Mouse (Mus musculus) cerebellum, adult (tissue): ENCODE results near the gene Astl.

Experiments
- ATAC-seq: cut with Nextera tagmentation; 2 replicates; pipeline ENCODE4 v1.9.2; 2017; ENCODE audit warnings: mild to moderate bottlenecking, moderate library complexity, mixed read lengths; ENCODE audit not compliant: insufficient number of reproducible peaks, low FRiP score, low TSS enrichment

Gene Astl

GRCm38 (mm10) chr2:127362459-127363281 lies 24.2 kb downstream of the Astl start, which contains the start of gene Adra2b:
Gene Adra2b, plus strand, starts transcription at chr2:127363208.
- ATAC-seq: peak; percentile 72

DNA sequence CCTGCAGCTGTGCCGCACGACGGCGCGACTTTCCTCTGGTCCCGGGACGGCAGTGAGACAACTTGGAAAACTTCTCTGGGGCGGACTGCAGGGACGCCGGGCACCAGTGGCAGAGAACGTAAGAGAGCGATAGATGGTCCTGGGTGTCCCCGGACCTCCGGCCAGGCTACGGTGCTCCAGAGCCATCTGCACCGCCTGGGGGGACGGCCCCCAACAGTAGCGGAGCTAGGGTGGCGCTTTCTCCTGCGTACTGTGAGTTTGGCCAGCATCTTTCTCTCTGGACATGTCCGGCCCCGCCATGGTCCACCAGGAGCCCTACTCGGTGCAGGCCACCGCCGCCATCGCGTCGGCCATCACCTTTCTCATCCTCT lies 24.8 kb downstream of the Astl start:
- no peak for ATAC-seq

DNA sequence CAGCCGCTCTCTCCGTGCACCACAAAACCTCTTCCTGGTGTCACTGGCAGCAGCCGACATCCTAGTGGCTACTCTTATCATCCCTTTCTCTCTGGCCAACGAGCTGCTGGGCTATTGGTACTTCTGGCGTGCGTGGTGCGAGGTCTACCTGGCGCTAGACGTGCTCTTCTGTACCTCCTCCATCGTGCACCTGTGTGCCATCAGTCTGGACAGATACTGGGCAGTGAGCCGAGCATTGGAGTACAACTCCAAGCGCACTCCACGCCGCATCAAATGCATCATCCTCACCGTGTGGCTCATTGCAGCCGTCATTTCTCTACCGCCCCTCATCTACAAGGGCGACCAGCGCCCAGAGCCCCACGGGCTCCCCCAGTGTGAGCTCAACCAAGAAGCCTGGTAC lies 25.3 kb downstream of the Astl start:
- ATAC-seq: no peak

DNA sequence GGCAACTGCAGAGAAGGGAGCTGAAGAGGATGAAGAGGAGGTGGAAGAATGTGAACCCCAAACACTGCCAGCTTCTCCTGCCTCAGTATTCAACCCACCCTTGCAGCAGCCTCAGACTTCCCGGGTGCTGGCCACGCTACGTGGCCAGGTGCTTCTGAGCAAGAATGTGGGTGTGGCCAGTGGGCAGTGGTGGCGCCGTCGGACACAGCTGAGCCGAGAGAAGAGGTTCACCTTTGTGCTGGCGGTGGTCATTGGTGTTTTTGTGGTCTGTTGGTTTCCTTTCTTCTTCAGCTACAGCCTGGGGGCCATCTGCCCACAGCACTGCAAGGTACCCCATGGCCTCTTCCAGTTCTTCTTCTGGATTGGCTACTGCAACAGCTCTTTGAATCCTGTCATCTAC lies 26.0 kb downstream of the Astl start:
- no peak for ATAC-seq

GRCm38 (mm10) chr2:127367126-127367820 lies 28.8 kb downstream of the Astl start:
- no peak for ATAC-seq

GRCm38 (mm10) chr2:127369703-127370376 lies 31.4 kb downstream of the Astl start:
- ATAC-seq: no peak

DNA sequence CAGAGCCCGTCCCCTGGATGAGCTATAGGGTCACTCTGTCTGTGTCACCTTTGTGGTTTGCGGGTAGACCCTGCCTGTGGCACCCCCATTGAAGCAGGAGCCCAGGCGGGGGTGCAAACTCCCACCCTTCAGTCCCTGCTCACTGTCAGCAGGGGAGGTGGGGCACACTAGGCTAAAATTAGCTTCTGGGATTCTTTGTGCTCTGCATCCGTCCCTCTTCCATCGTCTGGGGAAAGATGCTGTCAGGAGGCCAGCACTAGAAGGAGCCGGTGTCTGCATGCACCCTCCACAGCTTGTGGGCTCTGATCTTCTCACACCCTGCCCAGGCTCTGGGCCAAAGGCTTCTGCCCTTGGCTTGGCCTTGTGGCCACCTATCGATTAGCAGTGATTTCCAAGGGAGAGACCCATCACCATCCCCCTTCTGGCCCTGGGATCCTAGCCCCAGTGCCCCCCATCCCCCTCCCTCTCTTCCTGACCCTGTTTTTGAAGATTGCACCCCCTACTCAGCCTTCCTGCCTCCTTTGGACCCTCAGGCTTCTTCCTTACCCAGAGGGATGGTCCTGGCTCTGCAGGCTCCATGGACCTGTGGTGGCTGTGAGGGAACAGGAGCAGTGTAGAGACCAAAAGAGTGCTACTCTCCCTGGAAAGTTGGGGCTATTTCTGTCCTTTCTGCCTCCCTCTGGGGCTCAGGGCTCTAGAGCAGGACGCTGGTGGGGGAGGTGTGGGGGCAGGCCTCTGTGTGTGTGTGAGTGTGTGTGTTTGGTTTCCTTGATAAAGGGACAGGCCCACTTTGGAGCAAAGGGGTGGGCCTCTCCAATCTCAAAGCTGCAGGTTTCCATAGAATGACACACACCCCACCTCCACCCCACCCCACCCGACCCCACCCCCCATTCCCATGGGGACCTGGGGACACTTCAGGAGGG lies 32.4 kb downstream of the Astl start:
- no peak for ATAC-seq

DNA sequence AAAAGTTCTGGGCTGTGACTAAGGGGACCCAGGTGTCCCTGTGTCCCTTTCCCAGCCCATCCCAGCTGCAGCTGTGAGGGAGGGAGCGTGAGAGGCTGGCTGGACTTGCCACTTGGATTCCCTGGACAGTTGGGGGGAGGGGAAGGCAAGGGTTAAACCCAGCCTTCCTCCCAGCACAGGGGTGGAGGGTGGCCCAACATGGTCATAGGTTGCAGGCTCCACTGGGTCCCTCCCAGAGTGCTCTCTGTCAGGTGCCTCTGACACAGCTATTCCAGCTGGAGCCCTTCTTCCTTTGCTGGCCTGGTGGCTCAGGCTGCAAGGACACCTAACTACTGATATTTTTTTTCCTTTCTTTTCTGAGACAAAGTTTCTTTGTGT lies 33.0 kb downstream of the Astl start:
- ATAC-seq: no peak

DNA sequence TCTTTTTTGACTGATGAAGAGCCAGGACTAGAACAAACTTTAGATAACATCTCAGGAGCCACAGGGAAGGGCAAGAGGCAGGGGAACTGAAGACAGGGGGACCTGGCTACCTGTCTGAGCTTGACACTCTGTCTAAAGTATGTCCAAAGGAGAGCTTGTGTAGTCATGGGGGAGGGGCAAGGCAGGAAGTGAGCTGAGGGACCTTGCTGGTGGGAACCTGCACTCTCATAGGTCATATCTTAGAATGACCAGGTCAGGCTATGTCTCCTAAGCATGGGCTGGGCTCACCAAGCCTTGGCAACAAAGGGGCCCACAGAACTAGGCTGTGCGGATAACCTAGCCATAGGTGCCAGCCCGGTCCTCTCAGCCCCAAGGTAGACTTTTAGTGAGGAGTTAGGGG lies 33.6 kb downstream of the Astl start:
- no peak for ATAC-seq

DNA sequence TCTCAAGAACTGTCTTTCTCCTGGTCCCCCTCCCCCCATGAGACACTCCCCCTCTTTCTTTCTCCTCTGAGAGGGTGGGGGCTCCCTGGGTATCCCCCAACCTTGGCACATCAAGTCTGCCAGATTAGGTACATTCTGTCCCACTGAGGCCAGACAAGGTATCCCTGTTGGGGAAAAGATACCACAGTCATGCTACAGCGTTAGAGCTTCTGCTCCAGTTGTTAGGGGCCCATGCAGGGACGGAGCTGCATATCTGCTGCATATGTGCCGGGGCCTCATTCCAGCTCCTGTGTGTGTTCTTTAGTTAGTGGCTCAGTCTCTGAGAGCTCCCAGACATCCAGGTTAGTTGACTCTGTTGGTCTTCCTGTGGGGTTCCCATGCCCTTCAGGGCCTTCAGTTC lies 35.7 kb downstream of the Astl start:
- no peak for ATAC-seq

DNA sequence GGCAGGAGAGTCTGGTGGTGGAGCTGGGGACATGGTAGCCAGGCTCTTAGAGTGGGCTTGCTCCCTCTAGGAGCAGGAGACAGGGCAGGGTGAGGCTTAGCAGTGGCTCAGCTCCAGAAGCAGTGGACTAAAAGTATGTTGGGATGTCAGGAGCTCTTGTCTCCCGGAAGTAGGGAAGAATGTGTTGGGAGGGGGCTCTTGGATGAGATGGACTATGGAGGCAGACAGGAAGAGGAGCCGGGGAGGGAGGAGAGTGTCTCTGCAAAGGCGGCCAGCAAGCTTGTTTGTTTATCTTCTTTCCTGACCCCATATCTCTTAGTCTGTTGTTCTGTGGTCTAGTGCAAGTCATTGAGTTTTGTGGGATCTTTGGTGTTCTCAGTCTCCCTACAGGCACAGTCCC lies 36.6 kb downstream of the Astl start:
- no peak for ATAC-seq

DNA sequence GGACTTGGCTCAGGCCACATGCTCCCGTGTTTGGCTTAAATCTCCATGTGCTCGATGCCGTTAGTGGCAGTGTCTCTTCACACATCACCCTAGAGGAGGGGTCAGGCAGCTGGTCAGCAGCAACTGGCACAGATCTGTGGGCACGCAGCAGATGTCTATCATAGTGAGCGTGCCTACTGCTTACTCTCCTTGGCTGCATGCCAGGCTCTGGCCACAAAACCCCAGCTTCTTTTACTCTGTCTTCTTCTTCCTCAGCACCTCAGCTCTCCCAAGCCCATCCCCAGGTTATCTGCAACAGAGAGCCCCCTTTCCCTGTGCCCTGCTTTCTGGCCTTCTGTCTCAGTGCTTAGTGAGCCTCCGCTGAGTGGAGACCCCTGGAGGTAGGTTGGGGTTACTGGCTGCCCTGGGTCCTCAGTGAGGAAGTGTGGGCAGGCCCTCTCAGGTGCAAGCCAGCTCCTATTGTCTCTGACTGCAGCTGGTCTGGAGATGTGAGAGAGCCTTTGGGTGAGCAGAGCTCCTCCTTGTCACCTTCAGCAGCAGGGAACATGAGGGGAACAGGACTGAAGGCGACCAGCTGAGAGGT lies 37.4 kb downstream of the Astl start:
- no peak for ATAC-seq

DNA sequence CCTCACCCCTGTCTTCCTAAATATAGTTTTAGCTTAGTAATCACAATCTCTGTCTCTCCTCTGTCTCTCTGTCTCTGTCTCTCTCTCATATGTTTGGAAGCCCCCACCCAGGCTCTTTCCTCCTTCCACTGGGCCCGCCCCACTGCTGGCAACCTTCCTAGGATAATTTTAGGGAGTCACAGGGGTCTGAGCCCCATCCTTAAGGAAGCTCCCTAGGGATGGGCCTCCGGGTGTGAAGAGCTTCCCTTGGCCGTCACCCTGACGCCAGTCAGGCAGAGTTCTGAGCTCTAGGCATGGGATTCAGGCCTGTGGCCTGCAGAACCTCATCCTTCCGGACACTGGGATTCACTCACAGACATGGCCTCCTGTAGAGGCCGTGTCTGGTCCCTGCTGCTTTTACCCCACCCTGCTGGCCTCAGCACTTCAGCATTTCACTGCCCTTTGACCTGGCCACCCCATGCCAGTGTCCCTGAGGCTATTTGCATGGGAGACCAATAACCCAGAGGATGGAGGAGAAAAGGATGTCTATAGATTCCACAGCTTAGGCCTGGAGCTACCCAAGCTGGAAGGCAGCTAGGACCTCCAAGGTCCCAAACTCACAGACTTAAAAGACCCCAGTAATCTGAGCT lies 38.1 kb downstream of the Astl start:
- ATAC-seq: no peak

- no peak for ATAC-seq
These were observed 39.6 kb downstream of the Astl start for GRCm38 (mm10) chr2:127377942-127378610.

DNA sequence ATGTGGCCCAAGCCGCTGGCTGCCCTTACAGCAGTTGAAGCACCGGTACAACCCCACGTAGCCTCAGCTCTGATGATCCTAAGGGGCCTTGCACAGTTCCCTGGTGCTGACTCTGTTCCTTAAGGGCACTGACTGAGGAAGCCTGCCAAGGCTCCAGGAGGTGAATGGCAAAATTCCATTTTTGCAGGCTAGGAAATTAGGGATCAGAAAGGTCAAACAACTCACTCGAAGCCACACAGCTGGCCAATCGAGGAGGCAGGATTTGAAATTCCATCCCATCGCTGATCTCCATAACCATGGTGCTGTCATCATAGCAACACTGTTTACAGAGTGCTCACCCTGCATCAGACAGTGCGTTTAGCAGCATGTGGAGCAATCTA lies 40.2 kb downstream of the Astl start:
- no peak for ATAC-seq

DNA sequence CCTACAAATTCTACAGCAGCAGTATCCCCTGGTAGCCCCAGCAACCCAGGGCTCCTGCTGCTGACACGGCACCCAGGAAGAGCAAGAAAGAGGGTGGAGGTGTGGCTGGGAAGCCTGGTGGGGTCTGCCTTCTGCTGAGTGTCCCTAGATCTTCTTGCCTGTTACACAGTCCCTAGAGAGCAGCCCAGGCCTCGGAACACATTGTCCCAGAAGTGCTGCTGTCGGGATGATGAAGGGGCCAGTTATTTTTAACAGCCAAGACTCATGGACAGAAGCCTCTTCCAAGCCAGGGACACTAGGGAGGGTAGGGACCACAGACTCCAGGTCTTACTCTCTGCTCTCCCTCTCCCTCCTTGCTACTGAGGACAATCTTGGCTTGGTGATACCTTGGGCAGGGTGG lies 40.8 kb downstream of the Astl start:
- no peak for ATAC-seq

DNA sequence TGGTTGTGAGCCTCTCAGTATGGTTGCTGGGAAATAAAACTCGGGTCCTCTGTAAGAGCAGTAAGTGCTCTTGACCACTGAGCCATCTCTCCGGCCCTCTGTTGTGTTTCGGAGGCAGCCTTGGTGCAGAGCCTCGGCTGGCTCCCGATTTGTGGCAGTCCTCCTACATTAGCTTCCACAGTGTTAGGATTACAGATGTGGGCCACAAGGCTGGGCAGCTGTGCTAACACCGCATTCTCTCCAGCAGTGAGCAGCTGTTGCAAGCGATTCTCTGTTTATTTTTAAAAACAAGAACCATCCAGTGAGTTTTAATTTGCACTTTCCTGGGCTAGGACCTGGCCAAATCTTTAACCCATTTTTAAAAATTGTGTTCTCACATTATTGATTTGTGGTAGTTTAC lies 45.4 kb downstream of the Astl start:
- no peak for ATAC-seq

DNA sequence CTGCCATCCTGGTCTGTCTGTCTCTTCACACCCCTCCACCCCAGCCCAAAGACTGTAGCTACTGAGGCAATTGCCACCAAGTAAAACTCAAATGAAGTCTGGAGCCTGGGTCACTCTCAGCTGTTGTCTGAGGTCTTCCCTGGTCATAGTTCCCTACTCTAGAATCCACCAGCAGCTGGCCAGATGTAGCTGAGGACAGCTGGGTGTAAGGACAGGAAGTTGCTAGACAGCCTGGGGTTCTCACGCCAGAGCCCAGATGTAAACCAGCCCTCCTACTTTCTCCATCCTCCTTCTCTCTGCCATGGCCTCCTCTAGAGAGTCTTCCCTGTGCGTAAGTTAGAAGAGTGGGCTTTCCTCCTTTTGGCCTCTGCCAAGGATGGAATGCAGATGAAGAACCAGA lies 49.1 kb downstream of the Astl start:
- no peak for ATAC-seq

GRCm38 (mm10) chr2:127390352-127390751 lies 51.9 kb downstream of the Astl start:
- no peak for ATAC-seq
